Mouse (Mus musculus): ENCODE data around the gene Gm49396. TPM values are rescaled to one million over a fixed set of nuclear protein-coding genes. Genes with fewer than 3 reads are reported as not detected.

Gene Gm49396
- polyA plus RNA-seq, 1 experiment, result 1.0 TPM

GRCm38 (mm10) chr7:30596093-30596492 lies 32.9 kb downstream of the Gm49396 start:
- peaks cover 55% of the 10 kb centered on the region for H3K27me3 ChIP-seq (ENCODE audit: control insufficient read depth, insufficient read depth, insufficient read length)
- no peak overlapping the region for H3K4me3 ChIP-seq
- H3ac ChIP-seq (ENCODE audit: control insufficient read depth, insufficient read length), result no peak overlapping the region
- H3K4me2 ChIP-seq (ENCODE audit: low read depth), result no peak overlapping the region
- H3K79me2 ChIP-seq (ENCODE audit: control insufficient read depth, insufficient read depth), result no peaks in the 10 kb centered on the region
- TF ChIP-seq MAX (IDR thresholded peaks at IDR 0.05; ENCODE audit: low read depth), result no peak
- no peaks in the 10 kb centered on the region for H3K36me3 ChIP-seq (ENCODE audit: control insufficient read depth, insufficient read depth)

GRCm38 (mm10) chr7:30596811-30597210 lies 33.7 kb downstream of the Gm49396 start:
- H3K27me3 ChIP-seq (ENCODE audit: control insufficient read depth, insufficient read depth, insufficient read length), result peaks cover 55% of the 10 kb centered on the region
- H3K36me3 ChIP-seq (ENCODE audit: control insufficient read depth, insufficient read depth), result no peaks in the 10 kb centered on the region
- no peak overlapping the region for H3K4me3 ChIP-seq
- TF ChIP-seq CEBPB (IDR thresholded peaks at IDR 0.05; ENCODE audit: insufficient read depth, poor library complexity, severe bottlenecking) (no peak), MAX (IDR thresholded peaks at IDR 0.05; ENCODE audit: low read depth) (no peak), E2F4 (IDR thresholded peaks at IDR 0.05; ENCODE audit: insufficient read depth) (no peak), TCF12 (IDR thresholded peaks at IDR 0.05; ENCODE audit: insufficient read depth, poor library complexity, severe bottlenecking) (no peak), MYOD1 (IDR thresholded peaks at IDR 0.05; ENCODE audit: control insufficient read depth in 1 of 3, insufficient read length in 2 of 3, low read depth in 2 of 3) (no peak), SRF (IDR thresholded peaks at IDR 0.05; ENCODE audit: control insufficient read depth, insufficient read length, low read depth) (no peak), REST (IDR thresholded peaks at IDR 0.05; ENCODE audit: insufficient read depth, insufficient read length) (no peak), USF1 (IDR thresholded peaks at IDR 0.05; ENCODE audit: low read depth) (no peak), POLR2A (IDR thresholded peaks at IDR 0.05; ENCODE audit: insufficient read length, low read depth) (no peak), POLR2AphosphoS2 (IDR thresholded peaks at IDR 0.05; ENCODE audit: insufficient read length, low read depth) (no peak), TCF3 (IDR thresholded peaks at IDR 0.05; ENCODE audit: insufficient read length, low read depth) (no peak), MYOG (IDR thresholded peaks at IDR 0.05; ENCODE audit: control insufficient read depth in 1 of 3, insufficient read depth in 1 of 3, insufficient read length in 2 of 3, low read depth in 2 of 3) (no peak)
- no peak overlapping the region for H3ac ChIP-seq (ENCODE audit: control insufficient read depth, insufficient read length)
- H3K4me2 ChIP-seq (ENCODE audit: low read depth), result no peak overlapping the region
- H3K79me2 ChIP-seq (ENCODE audit: control insufficient read depth, insufficient read depth), result no peaks in the 10 kb centered on the region

- Histone ChIP-seq H3K36me3 (ENCODE audit: control insufficient read depth, insufficient read depth) (no peaks in the 10 kb centered on the region), H3K27me3 (ENCODE audit: control insufficient read depth, insufficient read depth, insufficient read length) (peaks cover 55% of the 10 kb centered on the region), H3ac (ENCODE audit: control insufficient read depth, insufficient read length) (no peak within 1 kb of the TSS), H3K4me2 (ENCODE audit: low read depth) (no peak within 1 kb of the TSS), H3K4me3 (no peak within 1 kb of the TSS), H3K79me2 (ENCODE audit: control insufficient read depth, insufficient read depth) (no peaks in the 10 kb centered on the region)
- no peak for TF ChIP-seq TCF3 (IDR thresholded peaks at IDR 0.05; ENCODE audit: insufficient read length, low read depth)
- TF ChIP-seq POLR2A (IDR thresholded peaks at IDR 0.05; ENCODE audit: insufficient read length, low read depth), result no peak
- TF ChIP-seq POLR2AphosphoS2 (IDR thresholded peaks at IDR 0.05; ENCODE audit: insufficient read length, low read depth), result no peak
- TF ChIP-seq USF1 (IDR thresholded peaks at IDR 0.05; ENCODE audit: low read depth), result no peak
- TF ChIP-seq MAX (IDR thresholded peaks at IDR 0.05; ENCODE audit: low read depth), result no peak
- TF ChIP-seq TCF12 (IDR thresholded peaks at IDR 0.05; ENCODE audit: insufficient read depth, poor library complexity, severe bottlenecking), result no peak
- TF ChIP-seq MYOG (IDR thresholded peaks at IDR 0.05; ENCODE audit: control insufficient read depth in 1 of 3, insufficient read depth in 1 of 3, insufficient read length in 2 of 3, low read depth in 2 of 3), result no peak
- TF ChIP-seq E2F4 (IDR thresholded peaks at IDR 0.05; ENCODE audit: insufficient read depth), result no peak
- TF ChIP-seq SRF (IDR thresholded peaks at IDR 0.05; ENCODE audit: control insufficient read depth, insufficient read length, low read depth), result no peak
- TF ChIP-seq MYOD1 (IDR thresholded peaks at IDR 0.05; ENCODE audit: control insufficient read depth in 1 of 3, insufficient read length in 2 of 3, low read depth in 2 of 3), result no peak
- no peak for TF ChIP-seq REST (IDR thresholded peaks at IDR 0.05; ENCODE audit: insufficient read depth, insufficient read length)
- TF ChIP-seq CEBPB (IDR thresholded peaks at IDR 0.05; ENCODE audit: insufficient read depth, poor library complexity, severe bottlenecking), result no peak
These were observed 35.6 kb downstream of the Gm49396 start, which contains the start of gene Zbtb32 for GRCm38 (mm10) chr7:30598786-30599185. Zbtb32 (minus strand) TSS chr7:30598909.

GRCm38 (mm10) chr7:30599933-30600353 lies 36.8 kb downstream of the Gm49396 start:
- Histone ChIP-seq H3K27me3 (ENCODE audit: control insufficient read depth, insufficient read depth, insufficient read length) (peaks cover 46% of the 10 kb centered on the region), H3K79me2 (ENCODE audit: control insufficient read depth, insufficient read depth) (no peaks in the 10 kb centered on the region), H3ac (ENCODE audit: control insufficient read depth, insufficient read length) (no peak overlapping the region), H3K4me2 (ENCODE audit: low read depth) (no peak overlapping the region), H3K36me3 (ENCODE audit: control insufficient read depth, insufficient read depth) (no peaks in the 10 kb centered on the region), H3K4me3 (no peak overlapping the region)
- no peak for TF ChIP-seq MYOD1 (IDR thresholded peaks at IDR 0.05; ENCODE audit: control insufficient read depth in 1 of 3, insufficient read length in 2 of 3, low read depth in 2 of 3)
- TF ChIP-seq MAX (IDR thresholded peaks at IDR 0.05; ENCODE audit: low read depth), result no peak

- H3K4me3 ChIP-seq, result no peak overlapping the region
- TF ChIP-seq MYOG (IDR thresholded peaks at IDR 0.05; ENCODE audit: control insufficient read depth in 1 of 3, insufficient read depth in 1 of 3, insufficient read length in 2 of 3, low read depth in 2 of 3) (no peak), POLR2AphosphoS2 (IDR thresholded peaks at IDR 0.05; ENCODE audit: insufficient read length, low read depth) (no peak), MYOD1 (IDR thresholded peaks at IDR 0.05; ENCODE audit: control insufficient read depth in 1 of 3, insufficient read length in 2 of 3, low read depth in 2 of 3) (no peak), MAX (IDR thresholded peaks at IDR 0.05; ENCODE audit: low read depth) (no peak), E2F4 (IDR thresholded peaks at IDR 0.05; ENCODE audit: insufficient read depth) (no peak), SRF (IDR thresholded peaks at IDR 0.05; ENCODE audit: control insufficient read depth, insufficient read length, low read depth) (no peak), TCF12 (IDR thresholded peaks at IDR 0.05; ENCODE audit: insufficient read depth, poor library complexity, severe bottlenecking) (no peak), CEBPB (IDR thresholded peaks at IDR 0.05; ENCODE audit: insufficient read depth, poor library complexity, severe bottlenecking) (no peak), POLR2A (IDR thresholded peaks at IDR 0.05; ENCODE audit: insufficient read length, low read depth) (no peak), REST (IDR thresholded peaks at IDR 0.05; ENCODE audit: insufficient read depth, insufficient read length) (no peak), TCF3 (IDR thresholded peaks at IDR 0.05; ENCODE audit: insufficient read length, low read depth) (no peak), USF1 (IDR thresholded peaks at IDR 0.05; ENCODE audit: low read depth) (no peak)
- H3K79me2 ChIP-seq (ENCODE audit: control insufficient read depth, insufficient read depth), result no peaks in the 10 kb centered on the region
- no peak overlapping the region for H3ac ChIP-seq (ENCODE audit: control insufficient read depth, insufficient read length)
- H3K4me2 ChIP-seq (ENCODE audit: low read depth), result no peak overlapping the region
- no peaks in the 10 kb centered on the region for H3K36me3 ChIP-seq (ENCODE audit: control insufficient read depth, insufficient read depth)
- H3K27me3 ChIP-seq (ENCODE audit: control insufficient read depth, insufficient read depth, insufficient read length), result peaks cover 39% of the 10 kb centered on the region
These were observed 37.5 kb downstream of the Gm49396 start for GRCm38 (mm10) chr7:30600651-30601050.
